Mouse (Mus musculus) ovary, adult 18-20 months (tissue): ENCODE measurements around the gene Ralb.

Source experiments
- DNase-seq: peaks from one replicate; pipeline ENCODE4 v3.0.0; 2022; ENCODE audit warnings: low spot score, mixed read lengths

The Ralb gene

GRCm38 (mm10) chr1:119450651-119451345 is 53.8 kb downstream of the Ralb start:
- DNase-seq = no peak

- DNase-seq = no peak
Observed at GRCm38 (mm10) chr1:119446753-119447283, 57.8 kb downstream of the Ralb start.

- DNase-seq = no peak
Observed at GRCm38 (mm10) chr1:119443591-119444350, 60.8 kb downstream of the Ralb start.

GRCm38 (mm10) chr1:119442901-119443300 is 61.7 kb downstream of the Ralb start:
- no peak for DNase-seq

- DNase-seq = no peak
Observed at GRCm38 (mm10) chr1:119438105-119438637, 66.4 kb downstream of the Ralb start.

GRCm38 (mm10) chr1:119437401-119437800 is 67.2 kb downstream of the Ralb start:
- DNase-seq = no peak

GRCm38 (mm10) chr1:119424141-119424860 is 80.3 kb downstream of the Ralb start:
- DNase-seq = no peak

GRCm38 (mm10) chr1:119423510-119423909 is 81.1 kb downstream of the Ralb start:
- DNase-seq = no peak

- DNase-seq = no peak
Observed at GRCm38 (mm10) chr1:119422460-119423015, 82.1 kb downstream of the Ralb start.

GRCm38 (mm10) chr1:119421576-119422421 is 82.8 kb downstream of the Ralb start, which contains the start of gene Inhbb:
Gene Inhbb (minus strand): TSS chr1:119422248.
- DNase-seq = peak; percentile 56

GRCm38 (mm10) chr1:119420984-119421575 is 83.5 kb downstream of the Ralb start:
- DNase-seq = no peak
